Mouse (Mus musculus) 3134 (cell line): Measurements from ENCODE around the gene Acp2.

Experiments
- DNase-seq: peaks from one replicate; pipeline ENCODE4 v3.0.0-alpha.2; 2011; ENCODE audit warnings: low spot score; ENCODE audit not compliant: insufficient read length; ENCODE audit errors: extremely low read depth

Acp2 gene

GRCm38 (mm10) chr2:91255661-91256150, 53.0 kb downstream of the Acp2 start, which contains the start of gene Pacsin3:
Pacsin3 (plus strand) TSS chr2:91255954.
- no peak for DNase-seq

GRCm38 (mm10) chr2:91256256-91257125, 53.8 kb downstream of the Acp2 start:
- peak; percentile 79 for DNase-seq

GRCm38 (mm10) chr2:91257126-91257980, 54.7 kb downstream of the Acp2 start:
- peak; percentile 75 for DNase-seq

GRCm38 (mm10) chr2:91258054-91258453, 55.4 kb downstream of the Acp2 start:
- peak; percentile 39 for DNase-seq

GRCm38 (mm10) chr2:91258830-91259229, 56.1 kb downstream of the Acp2 start:
- no peak for DNase-seq

GRCm38 (mm10) chr2:91259493-91259892, 56.8 kb downstream of the Acp2 start:
- DNase-seq: no peak
